Mouse (Mus musculus) liver, adult 2 months (tissue): ENCODE measurements at regions not wholly inside any gene's neighbourhood (a gene's known extent, or its start where the extent isn't known, plus 50 kb on each side); places are given as distances from the start of the nearest gene placed in this dataset.

Experiments used
- DNase-seq: peaks from one replicate; pipeline ENCODE4 v3.0.0-alpha.2; 2011; ENCODE audit warnings: low read depth, low spot score; ENCODE audit errors: extremely low read depth
- H3K27ac ChIP-seq: fragments of 200-500 bp; replicated peaks from 2 replicates; pipeline ENCODE4 v1.5.1; 2012; ENCODE audit warnings: low read depth, mild to moderate bottlenecking, control low read depth, inconsistent platforms, low read length; ENCODE audit not compliant: insufficient read depth
- H3K27me3 ChIP-seq: fragments of 200-500 bp; 2 replicates; pipeline ENCODE4 v1.6.1; 2012; ENCODE audit warnings: mild to moderate bottlenecking, moderate library complexity, low read length, inconsistent platforms; ENCODE audit not compliant: control insufficient read depth, insufficient read depth
- H3K36me3 ChIP-seq: fragments of 200-500 bp; 2 replicates; pipeline ENCODE4 v1.6.1; 2012; ENCODE audit warnings: low read length, inconsistent platforms; ENCODE audit not compliant: control insufficient read depth, insufficient read depth
- H3K4me1 ChIP-seq: fragments of 200-500 bp; 2 replicates; pipeline ENCODE4 v1.6.1; 2011; ENCODE audit warnings: low read length; ENCODE audit not compliant: control insufficient read depth, insufficient read depth
- H3K4me3 ChIP-seq: fragments of 200-500 bp; 2 replicates; pipeline ENCODE4 v1.5.1; 2011; ENCODE audit warnings: low read depth, mild to moderate bottlenecking, control low read depth, low read length, moderate library complexity; ENCODE audit not compliant: insufficient read depth
- H3K79me2 ChIP-seq: fragments of 200-500 bp; 2 replicates; pipeline ENCODE4 v1.6.1; 2012; ENCODE audit warnings: inconsistent platforms, mild to moderate bottlenecking, low read length, moderate library complexity; ENCODE audit not compliant: control insufficient read depth, insufficient read depth
- H3K9ac ChIP-seq: fragments of 200-500 bp; 2 replicates; pipeline ENCODE4 v1.6.1; 2012; ENCODE audit warnings: low read depth, mild to moderate bottlenecking, control low read depth, inconsistent platforms, low read length
- CTCF ChIP-seq: fragments of 200-500 bp; IDR thresholded peaks from 2 replicates; pipeline ENCODE4 v1.5.1; 2011; ENCODE audit warnings: low read depth, low read length, control low read depth
- POLR2A ChIP-seq: fragments of 200-500 bp; IDR thresholded peaks from 2 replicates; pipeline ENCODE4 v1.6.1; 2011; ENCODE audit warnings: low read length, control low read depth; ENCODE audit not compliant: insufficient read depth; ENCODE audit errors: extremely low read depth
- WGBS: fragments of 180-500 bp; shearing (Covaris S2); methylation state at CpG from one replicate; pipeline ENCODE4 v1.1.7; 2018; 5-methylcytosine and 5-hydroxymethylcytosine counted together

- Histone ChIP-seq H3K27ac (no peak overlapping the region), H3K27me3 (no peaks in the 10 kb centered on the region), H3K4me3 (no peak overlapping the region), H3K79me2 (no peaks in the 10 kb centered on the region), H3K9ac (no peak overlapping the region), H3K36me3 (no peaks in the 10 kb centered on the region), H3K4me1 (no peaks in the 10 kb centered on the region)
- DNase-seq = no peak
- WGBS = 95% methylated on average over 6 of the region's 6 CpGs
- TF ChIP-seq CTCF (no peak), POLR2A (no peak)
These were observed 53.4 kb upstream of the Tpm1 start for GRCm38 (mm10) chr9:67102578-67102977.

GRCm38 (mm10) chr9:67099471-67099870 lies 50.3 kb upstream of the Tpm1 start:
- no peaks in the 10 kb centered on the region for H3K79me2 ChIP-seq
- no peaks in the 10 kb centered on the region for H3K27me3 ChIP-seq
- WGBS = 67% methylated on average over 6 of the region's 6 CpGs
- TF ChIP-seq CTCF = no peak
- no peak for TF ChIP-seq POLR2A
- no peak for DNase-seq
- no peaks in the 10 kb centered on the region for H3K4me1 ChIP-seq
- H3K27ac ChIP-seq = no peak overlapping the region
- no peak overlapping the region for H3K4me3 ChIP-seq
- no peak overlapping the region for H3K9ac ChIP-seq
- H3K36me3 ChIP-seq = no peaks in the 10 kb centered on the region
